Mouse (Mus musculus): ENCODE results near the gene Ank2. TPM values are rescaled to one million over a fixed set of nuclear protein-coding genes. Genes with fewer than 3 reads are reported as not detected.
A peak's percentile ranks its signal among the peaks of the same experiment; 100 is the strongest.

Ank2 gene
- polyA plus RNA-seq, 1 experiment from 2014 or later = 159 TPM

- no peaks in the 10 kb centered on the region for H3K27me3 ChIP-seq
- H3K36me3 ChIP-seq = no peaks in the 10 kb centered on the region
- no peaks in the 10 kb centered on the region for H3K9me3 ChIP-seq
- no peak overlapping the region for H3K4me3 ChIP-seq
- no peak overlapping the region for H3K9ac ChIP-seq (replicated peaks)
- 95% methylated on average over 5 of the region's 5 CpGs for WGBS
- H3K27ac ChIP-seq (replicated peaks) = no peak overlapping the region
- peaks cover 13% of the 10 kb centered on the region for H3K4me1 ChIP-seq
- no peak overlapping the region for H3K4me2 ChIP-seq (replicated peaks)
- ATAC-seq (replicated peaks) = no peak
Measured at GRCm38 (mm10) chr3:127208871-127209270, 290.3 kb downstream of the Ank2 start.

DNA sequence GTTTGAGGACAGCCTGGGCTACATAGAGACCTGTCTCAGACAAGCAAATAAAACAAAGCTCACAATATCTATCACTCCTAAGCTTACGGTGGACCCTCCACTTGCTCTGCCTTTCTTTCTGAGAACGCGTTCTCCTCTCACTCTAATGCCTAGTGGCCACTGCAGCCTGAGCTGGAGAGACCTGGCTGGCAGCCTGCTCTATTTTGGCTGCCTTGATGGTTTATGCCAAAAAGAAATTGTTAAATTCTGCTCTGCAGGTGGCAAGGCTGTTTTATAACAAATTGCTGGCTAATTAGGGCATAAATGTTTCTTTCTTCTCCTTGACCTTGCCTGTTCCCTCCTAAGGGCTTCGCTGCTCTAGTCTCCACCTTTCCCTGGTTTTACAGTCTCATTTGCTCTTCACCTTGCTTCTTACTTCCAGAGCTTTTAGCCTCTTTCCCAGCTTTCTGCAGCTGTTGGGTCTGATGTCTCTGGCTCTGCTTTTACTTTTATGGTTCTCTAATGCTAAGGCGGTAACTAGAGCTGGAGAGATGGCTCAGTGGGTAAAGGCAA lies 293.2 kb downstream of the Ank2 start:
- H3K4me3 ChIP-seq = no peak overlapping the region
- H3K27me3 ChIP-seq = no peaks in the 10 kb centered on the region
- ATAC-seq (replicated peaks) = no peak
- H3K9ac ChIP-seq (replicated peaks) = no peak overlapping the region
- WGBS = 67% methylated on average over 5 of the region's 5 CpGs
- H3K9me3 ChIP-seq = no peaks in the 10 kb centered on the region
- H3K27ac ChIP-seq (replicated peaks) = no peak overlapping the region
- H3K4me2 ChIP-seq (replicated peaks) = no peak overlapping the region
- H3K4me1 ChIP-seq = peaks cover 5% of the 10 kb centered on the region; the same call in 1 of the 2 replicates
- H3K36me3 ChIP-seq = no peaks in the 10 kb centered on the region

- no peaks in the 10 kb centered on the region for H3K27me3 ChIP-seq
- H3K4me2 ChIP-seq (replicated peaks) = no peak overlapping the region
- peaks cover 8% of the 10 kb centered on the region; the same call in 1 of the 2 replicates for H3K4me1 ChIP-seq
- WGBS = 45% methylated on average over 11 of the region's 11 CpGs
- no peak overlapping the region for H3K27ac ChIP-seq (replicated peaks)
- no peaks in the 10 kb centered on the region for H3K36me3 ChIP-seq
- no peak overlapping the region for H3K4me3 ChIP-seq
- no peak for ATAC-seq (replicated peaks)
- H3K9me3 ChIP-seq = no peaks in the 10 kb centered on the region
- H3K9ac ChIP-seq (replicated peaks) = no peak overlapping the region
Measured at GRCm38 (mm10) chr3:127202484-127203115, 296.6 kb downstream of the Ank2 start.

DNA sequence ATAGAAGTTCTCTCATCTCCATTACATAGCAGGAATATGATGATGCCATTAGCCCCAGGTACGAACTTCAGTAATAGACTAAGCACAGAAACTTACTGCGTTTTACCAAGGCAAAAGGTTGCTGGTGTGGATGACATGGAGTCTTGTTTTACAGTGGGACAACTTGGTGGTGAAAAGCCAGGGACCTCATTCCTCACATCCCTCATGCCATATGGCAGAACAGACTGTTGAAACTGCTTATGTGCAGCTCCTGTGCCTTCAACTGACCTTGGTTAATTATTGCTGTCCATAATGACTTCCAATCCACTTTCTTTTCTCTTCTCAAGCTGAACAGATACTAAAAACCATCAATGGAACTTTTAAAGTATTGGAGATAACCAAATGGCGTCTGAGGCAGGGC lies 298.4 kb downstream of the Ank2 start:
- no peak overlapping the region for H3K27ac ChIP-seq (replicated peaks)
- H3K4me2 ChIP-seq (replicated peaks) = no peak overlapping the region
- H3K36me3 ChIP-seq = no peaks in the 10 kb centered on the region
- no peaks in the 10 kb centered on the region for H3K27me3 ChIP-seq
- WGBS = 90% methylated on average over 3 of the region's 3 CpGs
- H3K4me1 ChIP-seq = peaks cover 7% of the 10 kb centered on the region; the same call in 1 of the 2 replicates
- H3K9ac ChIP-seq (replicated peaks) = no peak overlapping the region
- no peaks in the 10 kb centered on the region for H3K9me3 ChIP-seq
- H3K4me3 ChIP-seq = no peak overlapping the region
- no peak for ATAC-seq (replicated peaks)

GRCm38 (mm10) chr3:127199112-127199665 lies 300.0 kb downstream of the Ank2 start:
- no peak overlapping the region for H3K9ac ChIP-seq (replicated peaks)
- peaks cover 7% of the 10 kb centered on the region; the same call in 1 of the 2 replicates for H3K4me1 ChIP-seq
- H3K36me3 ChIP-seq = no peaks in the 10 kb centered on the region
- WGBS = 88% methylated on average over 9 of the region's 9 CpGs
- no peak overlapping the region for H3K4me3 ChIP-seq
- H3K27me3 ChIP-seq = no peaks in the 10 kb centered on the region
- no peaks in the 10 kb centered on the region for H3K9me3 ChIP-seq
- ATAC-seq (replicated peaks) = no peak
- no peak overlapping the region for H3K4me2 ChIP-seq (replicated peaks)
- no peak overlapping the region for H3K27ac ChIP-seq (replicated peaks)

DNA sequence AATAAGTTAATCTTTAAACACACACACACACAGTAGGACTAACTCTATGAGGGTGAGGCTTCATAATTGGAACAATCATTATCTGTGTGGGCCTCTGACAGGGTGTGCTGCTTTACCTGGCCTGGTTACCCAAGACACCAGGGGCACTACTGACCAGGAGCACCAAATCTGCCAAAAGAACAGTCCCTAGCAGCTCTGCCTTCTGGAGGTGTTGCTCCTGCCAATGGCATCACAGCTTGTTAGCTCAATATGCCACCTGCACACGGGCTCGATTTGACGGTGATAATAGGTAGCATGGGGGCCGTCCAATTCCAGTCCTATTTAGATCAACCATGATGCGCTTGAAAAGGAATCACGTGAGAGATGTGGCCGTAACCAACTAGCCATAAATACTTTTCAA lies 300.5 kb downstream of the Ank2 start:
- no peaks in the 10 kb centered on the region for H3K27me3 ChIP-seq
- no peaks in the 10 kb centered on the region for H3K9me3 ChIP-seq

GRCm38 (mm10) chr3:127188789-127189128 lies 310.4 kb downstream of the Ank2 start:
- peak overlapping the region; percentile 64 for H3K27ac ChIP-seq (replicated peaks)
- peak; percentile 62 for ATAC-seq (replicated peaks)
- no peak overlapping the region for H3K4me2 ChIP-seq (replicated peaks)

More for the DNA sequence above, 300.5 kb downstream of the Ank2 start:
- ATAC-seq (replicated peaks) = no peak
- Histone ChIP-seq H3K9ac (replicated peaks) (no peak overlapping the region), H3K4me1 (peaks cover 7% of the 10 kb centered on the region; the same call in 1 of the 2 replicates), H3K27ac (replicated peaks) (no peak overlapping the region), H3K36me3 (no peaks in the 10 kb centered on the region), H3K4me3 (no peak overlapping the region), H3K4me2 (replicated peaks) (no peak overlapping the region)
- WGBS = 83% methylated on average over 7 of the region's 7 CpGs

DNA sequence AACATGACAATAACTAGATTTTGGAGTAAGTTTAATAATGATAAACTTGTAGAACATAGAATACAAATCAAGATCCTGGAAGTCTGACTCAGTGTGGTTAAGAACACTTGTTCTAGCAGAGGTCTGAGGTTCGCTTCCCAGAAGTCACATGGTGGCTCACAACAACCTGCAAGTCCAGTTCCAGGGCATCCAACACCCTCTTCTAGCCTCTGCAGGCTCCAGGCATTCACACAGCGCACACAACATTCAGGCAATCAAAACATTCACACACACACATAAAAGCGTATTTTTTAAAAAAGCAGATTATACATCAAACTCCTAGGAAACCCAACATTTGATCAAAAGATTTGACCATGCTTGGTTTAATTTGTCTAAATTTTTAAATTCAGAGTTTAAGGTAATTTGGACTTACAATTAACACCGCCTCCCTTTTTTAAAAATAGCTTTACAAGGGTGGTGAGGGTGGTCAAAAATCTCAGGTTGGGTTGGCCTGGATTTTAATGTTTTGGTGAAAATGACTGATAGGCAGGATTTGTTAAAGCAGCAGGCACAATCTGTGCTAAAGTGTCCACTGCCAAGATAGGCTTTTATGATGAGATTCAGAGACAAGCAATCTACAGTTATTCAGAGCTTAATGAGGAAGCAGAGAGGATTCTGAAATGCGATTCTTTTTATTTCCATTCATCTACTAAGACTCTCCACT lies 310.9 kb downstream of the Ank2 start:
- H3K9me3 ChIP-seq = no peaks in the 10 kb centered on the region
- H3K27me3 ChIP-seq = no peaks in the 10 kb centered on the region
- no peak overlapping the region for H3K9ac ChIP-seq (replicated peaks)
- no peaks in the 10 kb centered on the region for H3K36me3 ChIP-seq
- peaks cover 23% of the 10 kb centered on the region for H3K4me1 ChIP-seq
- WGBS = 64% methylated on average over 5 of the region's 5 CpGs
- peak overlapping the region; percentile 64 for H3K27ac ChIP-seq (replicated peaks)
- no peak overlapping the region for H3K4me2 ChIP-seq (replicated peaks)
- ATAC-seq (replicated peaks) = peak; percentile 37
- H3K4me3 ChIP-seq = no peak overlapping the region

More at GRCm38 (mm10) chr3:127188789-127189128, 310.4 kb downstream of the Ank2 start:
- Histone ChIP-seq H3K4me3 (no peak overlapping the region), H3K36me3 (no peaks in the 10 kb centered on the region), H3K4me1 (peaks cover 23% of the 10 kb centered on the region), H3K9ac (replicated peaks) (no peak overlapping the region), H3K27me3 (no peaks in the 10 kb centered on the region), H3K9me3 (no peaks in the 10 kb centered on the region)
- 54% methylated on average over 5 of the region's 5 CpGs for WGBS

- 89% methylated on average over 2 of the region's 2 CpGs for WGBS
- Histone ChIP-seq H3K36me3 (no peaks in the 10 kb centered on the region), H3K4me2 (replicated peaks) (no peak overlapping the region), H3K4me1 (peaks cover 23% of the 10 kb centered on the region), H3K9me3 (no peaks in the 10 kb centered on the region), H3K4me3 (no peak overlapping the region), H3K9ac (replicated peaks) (no peak overlapping the region), H3K27me3 (no peaks in the 10 kb centered on the region), H3K27ac (replicated peaks) (no peak overlapping the region)
- ATAC-seq (replicated peaks) = no peak
Measured at GRCm38 (mm10) chr3:127187081-127187480, 312.1 kb downstream of the Ank2 start.

- WGBS = 95% methylated on average over 3 of the region's 3 CpGs
- H3K36me3 ChIP-seq = no peaks in the 10 kb centered on the region
- H3K4me3 ChIP-seq = no peak overlapping the region
- ATAC-seq (replicated peaks) = no peak
- H3K27me3 ChIP-seq = no peaks in the 10 kb centered on the region
- no peaks in the 10 kb centered on the region for H3K9me3 ChIP-seq
- H3K4me2 ChIP-seq (replicated peaks) = no peak overlapping the region
- H3K4me1 ChIP-seq = peaks cover 23% of the 10 kb centered on the region
- no peak overlapping the region for H3K27ac ChIP-seq (replicated peaks)
- no peak overlapping the region for H3K9ac ChIP-seq (replicated peaks)
Measured at GRCm38 (mm10) chr3:127186239-127186638, 312.9 kb downstream of the Ank2 start.

- H3K27me3 ChIP-seq = no peaks in the 10 kb centered on the region
- 11% methylated on average over 5 of the region's 5 CpGs for WGBS
- no peak overlapping the region for H3K4me2 ChIP-seq (replicated peaks)
- peaks cover 20% of the 10 kb centered on the region for H3K4me1 ChIP-seq
- peak; percentile 41; the same call in 1 of the 2 replicates for ATAC-seq (replicated peaks)
- H3K9me3 ChIP-seq = no peaks in the 10 kb centered on the region
- no peak overlapping the region for H3K4me3 ChIP-seq
- peak overlapping the region; percentile 43; the same call in 1 of the 2 replicates for H3K27ac ChIP-seq (replicated peaks)
- H3K9ac ChIP-seq (replicated peaks) = no peak overlapping the region
- H3K36me3 ChIP-seq = no peaks in the 10 kb centered on the region
Measured at GRCm38 (mm10) chr3:127183998-127184753, 315.0 kb downstream of the Ank2 start.

GRCm38 (mm10) chr3:127172697-127173096 lies 326.5 kb downstream of the Ank2 start:
- no peak overlapping the region for H3K27ac ChIP-seq (replicated peaks)
- H3K27me3 ChIP-seq = no peaks in the 10 kb centered on the region
- no peaks in the 10 kb centered on the region for H3K36me3 ChIP-seq
- no peak for ATAC-seq (replicated peaks)
- WGBS = 51% methylated on average over 2 of the region's 2 CpGs
- no peaks in the 10 kb centered on the region for H3K9me3 ChIP-seq
- no peak overlapping the region for H3K4me2 ChIP-seq (replicated peaks)
- H3K9ac ChIP-seq (replicated peaks) = no peak overlapping the region
- H3K4me3 ChIP-seq = no peak overlapping the region
- no peaks in the 10 kb centered on the region for H3K4me1 ChIP-seq

All from forebrain, embryonic 15.5 days (tissue).